Mouse (Mus musculus): ENCODE results near the gene R3hdml. TPM values are rescaled to one million over a fixed set of nuclear protein-coding genes. Genes with fewer than 3 reads are reported as not detected.

R3hdml gene
- polyA plus RNA-seq, 1 experiment from 2014 or later = 0.20 TPM

GRCm38 (mm10) chr2:163531917-163532316 is 39.8 kb downstream of the R3hdml start:
- Histone ChIP-seq H3K9me3 (no peaks in the 10 kb centered on the region), H3K36me3 (no peaks in the 10 kb centered on the region)
- 12% methylated on average over 9 of the region's 9 CpGs for WGBS

GRCm38 (mm10) chr2:163533226-163533625 is 41.1 kb downstream of the R3hdml start:
- Histone ChIP-seq H3K27ac (no peak overlapping the region), H3K4me1 (peaks cover 13% of the 10 kb centered on the region), H3K9me3 (no peaks in the 10 kb centered on the region), H3K36me3 (no peaks in the 10 kb centered on the region), H3K4me3 (no peak overlapping the region), H3K27me3 (ENCODE audit: insufficient read depth, poor library complexity, severe bottlenecking) (peaks cover 41% of the 10 kb centered on the region)
- DNase-seq (ENCODE audit: low spot score) = no peak
- 84% methylated on average over 9 of the region's 9 CpGs for WGBS

More at GRCm38 (mm10) chr2:163531917-163532316, 39.8 kb downstream of the R3hdml start:
- no peak overlapping the region for H3K4me3 ChIP-seq
- DNase-seq (ENCODE audit: low spot score) = peak; percentile 85
- no peak overlapping the region; the same call in 1 of the 2 replicates for H3K27ac ChIP-seq
- peaks cover 31% of the 10 kb centered on the region for H3K27me3 ChIP-seq (ENCODE audit: insufficient read depth, poor library complexity, severe bottlenecking)
- peaks cover 13% of the 10 kb centered on the region for H3K4me1 ChIP-seq

- WGBS = 8% methylated on average over 22 of the region's 22 CpGs
- Histone ChIP-seq H3K27ac (peak overlapping the region; percentile 47; the same call in 1 of the 2 replicates), H3K27me3 (ENCODE audit: insufficient read depth, poor library complexity, severe bottlenecking) (peaks cover 42% of the 10 kb centered on the region), H3K36me3 (no peaks in the 10 kb centered on the region), H3K9me3 (no peaks in the 10 kb centered on the region), H3K4me1 (peaks cover 20% of the 10 kb centered on the region), H3K4me3 (peak overlapping the region; percentile 55)
- DNase-seq (ENCODE audit: low spot score) = peak; percentile 88
Observed at GRCm38 (mm10) chr2:163534958-163535524, 42.9 kb downstream of the R3hdml start.

- Histone ChIP-seq H3K4me3 (no peak overlapping the region), H3K9me3 (no peaks in the 10 kb centered on the region), H3K27ac (no peak overlapping the region), H3K27me3 (ENCODE audit: insufficient read depth, poor library complexity, severe bottlenecking) (peaks cover 62% of the 10 kb centered on the region), H3K4me1 (peaks cover 15% of the 10 kb centered on the region), H3K36me3 (no peaks in the 10 kb centered on the region)
- DNase-seq (ENCODE audit: low spot score) = no peak
- 80% methylated on average over 5 of the region's 5 CpGs for WGBS
Observed at GRCm38 (mm10) chr2:163537443-163537842, 45.3 kb downstream of the R3hdml start.

GRCm38 (mm10) chr2:163538410-163538809 is 46.3 kb downstream of the R3hdml start:
- Histone ChIP-seq H3K4me1 (peaks cover 15% of the 10 kb centered on the region), H3K4me3 (no peak overlapping the region), H3K27me3 (ENCODE audit: insufficient read depth, poor library complexity, severe bottlenecking) (peaks cover 63% of the 10 kb centered on the region), H3K9me3 (no peaks in the 10 kb centered on the region), H3K27ac (no peak overlapping the region), H3K36me3 (no peaks in the 10 kb centered on the region)
- 87% methylated on average over 2 of the region's 2 CpGs for WGBS
- no peak for DNase-seq (ENCODE audit: low spot score)

- no peak for DNase-seq (ENCODE audit: low spot score)
- Histone ChIP-seq H3K4me1 (peaks cover 15% of the 10 kb centered on the region), H3K27me3 (ENCODE audit: insufficient read depth, poor library complexity, severe bottlenecking) (peaks cover 55% of the 10 kb centered on the region), H3K36me3 (no peaks in the 10 kb centered on the region), H3K9me3 (no peaks in the 10 kb centered on the region), H3K27ac (no peak overlapping the region), H3K4me3 (no peak overlapping the region)
- WGBS = 74% methylated on average over 13 of the region's 13 CpGs
Observed at GRCm38 (mm10) chr2:163539321-163540040, 47.4 kb downstream of the R3hdml start.

GRCm38 (mm10) chr2:163540231-163541117 is 48.4 kb downstream of the R3hdml start:
- DNase-seq (ENCODE audit: low spot score) = no peak
- Histone ChIP-seq H3K27me3 (ENCODE audit: insufficient read depth, poor library complexity, severe bottlenecking) (peaks cover 59% of the 10 kb centered on the region), H3K27ac (no peak overlapping the region), H3K36me3 (no peaks in the 10 kb centered on the region), H3K9me3 (no peaks in the 10 kb centered on the region), H3K4me1 (peaks cover 10% of the 10 kb centered on the region), H3K4me3 (no peak overlapping the region)
- WGBS = 73% methylated on average over 9 of the region's 9 CpGs

- Histone ChIP-seq H3K36me3 (no peaks in the 10 kb centered on the region), H3K27me3 (ENCODE audit: insufficient read depth, poor library complexity, severe bottlenecking) (peaks cover 55% of the 10 kb centered on the region), H3K9me3 (no peaks in the 10 kb centered on the region), H3K4me3 (no peak overlapping the region), H3K27ac (no peak overlapping the region), H3K4me1 (peaks cover 10% of the 10 kb centered on the region)
- no peak for DNase-seq (ENCODE audit: low spot score)
- 59% methylated on average over 10 of the region's 10 CpGs for WGBS
Observed at GRCm38 (mm10) chr2:163541568-163542182, 49.6 kb downstream of the R3hdml start.

GRCm38 (mm10) chr2:163542674-163543073 is 50.6 kb downstream of the R3hdml start:
- peaks cover 10% of the 10 kb centered on the region for H3K4me1 ChIP-seq
- 88% methylated on average over 10 of the region's 10 CpGs for WGBS
- no peak overlapping the region for H3K27ac ChIP-seq
- H3K36me3 ChIP-seq = no peaks in the 10 kb centered on the region
- no peak overlapping the region for H3K4me3 ChIP-seq
- no peak for DNase-seq (ENCODE audit: low spot score)
- no peaks in the 10 kb centered on the region for H3K9me3 ChIP-seq
- peaks cover 57% of the 10 kb centered on the region for H3K27me3 ChIP-seq (ENCODE audit: insufficient read depth, poor library complexity, severe bottlenecking)

- DNase-seq (ENCODE audit: low spot score) = no peak
- Histone ChIP-seq H3K36me3 (no peaks in the 10 kb centered on the region), H3K4me1 (no peaks in the 10 kb centered on the region), H3K27ac (no peak overlapping the region), H3K9me3 (no peaks in the 10 kb centered on the region), H3K4me3 (no peak overlapping the region), H3K27me3 (ENCODE audit: insufficient read depth, poor library complexity, severe bottlenecking) (peaks cover 70% of the 10 kb centered on the region)
- WGBS = 64% methylated on average over 14 of the region's 14 CpGs
Observed at GRCm38 (mm10) chr2:163546623-163547318, 54.7 kb downstream of the R3hdml start.

- Histone ChIP-seq H3K4me1 (no peaks in the 10 kb centered on the region), H3K27ac (no peak overlapping the region), H3K27me3 (ENCODE audit: insufficient read depth, poor library complexity, severe bottlenecking) (peaks cover 75% of the 10 kb centered on the region), H3K9me3 (no peaks in the 10 kb centered on the region), H3K36me3 (no peaks in the 10 kb centered on the region), H3K4me3 (no peak overlapping the region)
- WGBS = 59% methylated on average over 6 of the region's 6 CpGs
- DNase-seq (ENCODE audit: low spot score) = no peak
Observed at GRCm38 (mm10) chr2:163548822-163549221, 56.7 kb downstream of the R3hdml start.

- Histone ChIP-seq H3K27ac (no peak overlapping the region), H3K4me1 (no peaks in the 10 kb centered on the region), H3K9me3 (no peaks in the 10 kb centered on the region), H3K4me3 (no peak overlapping the region), H3K36me3 (no peaks in the 10 kb centered on the region), H3K27me3 (ENCODE audit: insufficient read depth, poor library complexity, severe bottlenecking) (peaks cover 85% of the 10 kb centered on the region)
- 69% methylated on average over 6 of the region's 6 CpGs for WGBS
- DNase-seq (ENCODE audit: low spot score) = no peak
Observed at GRCm38 (mm10) chr2:163549786-163550185, 57.7 kb downstream of the R3hdml start.
